Mouse (Mus musculus) neural tube, embryonic 14.5 days (tissue): ENCODE measurements around the gene Diaph3. TPM values are rescaled to one million over a fixed set of nuclear protein-coding genes. Genes with fewer than 3 reads are reported as not detected.

ENCODE experiments used
- ATAC-seq: fragments of 200-750 bp; cut with Nextera tagmentation; 2 replicates; pipeline ENCODE4 v1.8.0; 2017; ENCODE audit warnings: low read depth, mild to moderate bottlenecking, moderate TSS enrichment, moderate library complexity
- H3K27ac ChIP-seq: fragments of 300-500 bp; sonication (generic); 2 replicates; pipeline ENCODE4 v1.5.1; 2014; ENCODE audit warnings: low read depth, mild to moderate bottlenecking, control low read depth, low read length, moderate library complexity, mixed read lengths
- H3K27me3 ChIP-seq: fragments of 300-500 bp; sonication (generic); 2 replicates; pipeline ENCODE4 v1.6.1; 2014; ENCODE audit warnings: low read length; ENCODE audit not compliant: control insufficient read depth, insufficient read depth
- H3K36me3 ChIP-seq: fragments of 300-500 bp; sonication (generic); 2 replicates; pipeline ENCODE4 v1.6.1; 2014; ENCODE audit warnings: low read length, mixed read lengths; ENCODE audit not compliant: control insufficient read depth, insufficient read depth
- H3K4me1 ChIP-seq: fragments of 300-500 bp; sonication (generic); 2 replicates; pipeline ENCODE4 v1.6.1; 2014; ENCODE audit warnings: low read length; ENCODE audit not compliant: control insufficient read depth, insufficient read depth
- H3K4me2 ChIP-seq: fragments of 300-500 bp; sonication (generic); 2 replicates; pipeline ENCODE4 v1.6.1; 2014; ENCODE audit warnings: mild to moderate bottlenecking, low read depth, low read length, control low read depth
- H3K4me3 ChIP-seq: fragments of 300-500 bp; sonication (generic); 2 replicates; pipeline ENCODE4 v1.5.1; 2014; ENCODE audit warnings: low read depth, low read length, control low read depth, mixed read lengths
- H3K9ac ChIP-seq: fragments of 300-500 bp; sonication (generic); replicated peaks from 2 replicates; pipeline ENCODE4 v1.6.1; 2014; ENCODE audit warnings: low read depth, mild to moderate bottlenecking, control low read depth, low read length, mixed read lengths
- H3K9me3 ChIP-seq: fragments of 300-500 bp; sonication (generic); 2 replicates; pipeline ENCODE4 v1.6.1; 2016; ENCODE audit warnings: low read length; ENCODE audit not compliant: control insufficient read depth
- WGBS: fragments of 180-500 bp; shearing (Covaris S2); extraction: QIAGEN DNeasy Blood & Tissue Kit; methylation state at CpG from one replicate; pipeline ENCODE4 v1.1.7; 2014; 5-methylcytosine and 5-hydroxymethylcytosine counted together
- polyA plus RNA-seq: library from polyadenylated mRNA; unstranded; fragments of >200 nt; fragmentation: Nextera tagmentation; extraction: Ambion mirVana; gene quantifications from 2 replicates; pipeline ENCODE4 v1.2.1, GENCODE M21; 2014

Diaph3 gene
- polyA plus RNA-seq, 1 experiment from 2014 or later: 2.2 TPM

DNA sequence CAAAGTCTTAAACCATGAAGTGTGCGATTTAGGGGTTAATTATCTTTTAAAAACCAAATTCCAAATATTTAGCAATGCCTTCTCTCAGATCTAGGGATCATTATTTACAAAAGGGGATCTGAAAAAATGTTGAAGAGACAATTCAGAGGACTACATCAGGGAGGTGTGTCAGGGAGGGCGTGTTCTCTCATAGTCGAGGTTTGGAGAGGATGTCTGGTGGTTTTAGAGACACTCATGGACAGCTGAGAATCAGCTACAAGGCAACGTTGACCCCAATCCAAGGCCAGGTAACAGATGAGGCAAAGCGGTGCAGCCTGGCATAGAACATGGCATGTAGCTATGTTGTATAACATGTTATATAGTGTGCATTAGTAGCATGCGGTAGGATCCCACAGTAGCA lies 396.5 kb downstream of the Diaph3 start:
- 95% methylated on average over 6 of the region's 6 CpGs for WGBS
- no peak for ATAC-seq
- no peaks in the 10 kb centered on the region for H3K36me3 ChIP-seq

GRCm38 (mm10) chr14:86741855-86742531 lies 399.0 kb downstream of the Diaph3 start:
- Histone ChIP-seq H3K27ac (no peak overlapping the region), H3K9ac (no peak overlapping the region), H3K4me1 (no peaks in the 10 kb centered on the region), H3K4me3 (no peak overlapping the region), H3K36me3 (no peaks in the 10 kb centered on the region), H3K27me3 (no peaks in the 10 kb centered on the region), H3K4me2 (no peak overlapping the region), H3K9me3 (no peaks in the 10 kb centered on the region)
- ATAC-seq: no peak
- WGBS: 95% methylated on average over 7 of the region's 7 CpGs

More for the DNA sequence above, 396.5 kb downstream of the Diaph3 start:
- Histone ChIP-seq H3K27ac (no peak overlapping the region), H3K4me3 (no peak overlapping the region), H3K9me3 (no peaks in the 10 kb centered on the region), H3K4me2 (no peak overlapping the region), H3K4me1 (peaks cover 9% of the 10 kb centered on the region; the same call in 1 of the 2 replicates), H3K9ac (no peak overlapping the region), H3K27me3 (no peaks in the 10 kb centered on the region)

- 25% methylated on average over 5 of the region's 5 CpGs for WGBS
- no peaks in the 10 kb centered on the region for H3K9me3 ChIP-seq
- H3K4me1 ChIP-seq: no peaks in the 10 kb centered on the region
- no peak overlapping the region for H3K27ac ChIP-seq
- no peak overlapping the region for H3K9ac ChIP-seq
- no peaks in the 10 kb centered on the region for H3K27me3 ChIP-seq
- ATAC-seq: peak; percentile 54; the same call in 1 of the 2 replicates
- H3K4me3 ChIP-seq: no peak overlapping the region
- H3K4me2 ChIP-seq: no peak overlapping the region
- H3K36me3 ChIP-seq: no peaks in the 10 kb centered on the region
These were observed 402.1 kb downstream of the Diaph3 start for GRCm38 (mm10) chr14:86738916-86739315.

- Histone ChIP-seq H3K27ac (no peak overlapping the region), H3K4me3 (no peak overlapping the region), H3K4me1 (no peaks in the 10 kb centered on the region), H3K9me3 (no peaks in the 10 kb centered on the region), H3K27me3 (no peaks in the 10 kb centered on the region), H3K9ac (no peak overlapping the region), H3K4me2 (no peak overlapping the region), H3K36me3 (no peaks in the 10 kb centered on the region)
- ATAC-seq: no peak
- WGBS: 90% methylated on average over 1 of the region's 1 CpGs
These were observed 404.4 kb downstream of the Diaph3 start for GRCm38 (mm10) chr14:86736646-86737045.

GRCm38 (mm10) chr14:86731300-86731699 lies 409.7 kb downstream of the Diaph3 start:
- WGBS: 0% methylated on average over 1 of the region's 1 CpGs
- H3K9me3 ChIP-seq: no peaks in the 10 kb centered on the region
- no peaks in the 10 kb centered on the region; the same call in 1 of the 2 replicates for H3K4me1 ChIP-seq
- no peak for ATAC-seq
- H3K4me3 ChIP-seq: no peak overlapping the region
- H3K9ac ChIP-seq: no peak overlapping the region
- no peak overlapping the region for H3K4me2 ChIP-seq
- H3K36me3 ChIP-seq: no peaks in the 10 kb centered on the region
- no peak overlapping the region for H3K27ac ChIP-seq
- H3K27me3 ChIP-seq: no peaks in the 10 kb centered on the region

- H3K27me3 ChIP-seq: no peaks in the 10 kb centered on the region
- WGBS: 42% methylated on average over 4 of the region's 4 CpGs
- no peaks in the 10 kb centered on the region for H3K36me3 ChIP-seq
- H3K4me2 ChIP-seq: no peak overlapping the region
- no peak overlapping the region for H3K9ac ChIP-seq
- ATAC-seq: peak; percentile 28; the same call in 1 of the 2 replicates
- no peak overlapping the region for H3K4me3 ChIP-seq
- H3K4me1 ChIP-seq: no peaks in the 10 kb centered on the region; the same call in 1 of the 2 replicates
- H3K9me3 ChIP-seq: no peaks in the 10 kb centered on the region
- H3K27ac ChIP-seq: no peak overlapping the region
These were observed 411.4 kb downstream of the Diaph3 start for GRCm38 (mm10) chr14:86729617-86730098.

- Histone ChIP-seq H3K27ac (no peak overlapping the region), H3K4me3 (no peak overlapping the region), H3K9me3 (no peaks in the 10 kb centered on the region), H3K36me3 (no peaks in the 10 kb centered on the region), H3K27me3 (no peaks in the 10 kb centered on the region), H3K4me1 (no peaks in the 10 kb centered on the region; the same call in 1 of the 2 replicates), H3K9ac (no peak overlapping the region), H3K4me2 (no peak overlapping the region)
- ATAC-seq: no peak
- WGBS: 95% methylated on average over 5 of the region's 5 CpGs
These were observed 413.4 kb downstream of the Diaph3 start for GRCm38 (mm10) chr14:86727538-86728045.

DNA sequence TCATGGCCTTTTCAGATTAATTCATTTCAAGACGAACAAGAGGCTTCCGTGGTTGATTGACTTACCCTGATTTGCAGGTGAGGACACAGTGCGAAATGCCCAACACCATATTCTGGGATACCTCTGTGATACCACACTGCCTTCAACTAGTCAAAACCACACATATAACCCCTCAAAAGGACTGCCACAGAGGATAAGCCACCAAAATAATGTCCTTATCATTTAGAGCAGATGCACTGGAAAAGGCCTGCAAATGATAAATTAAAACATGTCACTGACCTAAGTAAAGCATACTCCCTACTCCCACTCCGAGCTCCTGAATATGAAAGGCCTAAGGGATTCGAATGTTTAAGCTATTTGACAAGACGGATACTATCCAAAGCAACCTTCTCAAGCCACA lies 419.3 kb downstream of the Diaph3 start:
- Histone ChIP-seq H3K4me3 (no peak overlapping the region), H3K36me3 (no peaks in the 10 kb centered on the region)
- WGBS: 91% methylated on average over 6 of the region's 6 CpGs

DNA sequence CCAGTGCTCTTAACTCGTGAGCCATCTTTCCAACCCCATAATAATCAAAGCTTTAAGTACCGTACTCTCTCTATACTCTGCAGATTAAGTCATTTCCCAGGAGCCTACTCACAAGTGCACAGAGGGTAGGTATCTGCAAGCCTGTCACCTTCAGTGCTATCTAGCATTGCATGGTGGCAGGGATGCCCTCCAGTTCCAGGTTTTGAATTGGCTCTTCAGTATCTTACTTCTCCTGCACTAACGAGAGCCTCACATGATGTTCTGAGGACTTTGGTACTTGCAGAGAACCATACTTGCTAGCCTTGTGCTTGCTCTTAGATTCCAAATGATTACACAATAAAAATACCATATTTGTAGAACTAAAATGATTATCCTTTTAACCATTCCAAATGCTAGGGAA lies 420.0 kb downstream of the Diaph3 start:
- no peaks in the 10 kb centered on the region for H3K9me3 ChIP-seq
- no peaks in the 10 kb centered on the region for H3K4me1 ChIP-seq
- H3K36me3 ChIP-seq: no peaks in the 10 kb centered on the region
- no peaks in the 10 kb centered on the region for H3K27me3 ChIP-seq
- H3K9ac ChIP-seq: no peak overlapping the region
- H3K4me3 ChIP-seq: no peak overlapping the region
- H3K4me2 ChIP-seq: no peak overlapping the region
- H3K27ac ChIP-seq: no peak overlapping the region
- 84% methylated on average over 3 of the region's 3 CpGs for WGBS
- ATAC-seq: no peak

More for the DNA sequence above, 419.3 kb downstream of the Diaph3 start:
- Histone ChIP-seq H3K9ac (no peak overlapping the region), H3K4me1 (no peaks in the 10 kb centered on the region), H3K27ac (no peak overlapping the region), H3K9me3 (no peaks in the 10 kb centered on the region), H3K27me3 (no peaks in the 10 kb centered on the region), H3K4me2 (no peak overlapping the region)
- no peak for ATAC-seq
